Mouse (Mus musculus) hindbrain, embryonic 15.5 days (tissue): ENCODE results near the gene Cog1. TPM values are rescaled to one million over a fixed set of nuclear protein-coding genes. Genes with fewer than 3 reads are reported as not detected.

Experiments
- ATAC-seq: fragments of 200-750 bp; cut with Nextera tagmentation; 2 replicates; pipeline ENCODE4 v1.8.0; 2017; ENCODE audit warnings: low read depth, moderate number of reproducible peaks, moderate TSS enrichment; ENCODE audit not compliant: low FRiP score
- H3K27ac ChIP-seq: fragments of 300-500 bp; sonication (generic); replicated peaks from 2 replicates; pipeline ENCODE4 v1.5.1; 2015; ENCODE audit warnings: mild to moderate bottlenecking, inconsistent platforms
- H3K27me3 ChIP-seq: fragments of 300-500 bp; sonication (generic); 2 replicates; pipeline ENCODE4 v1.6.1; 2015; ENCODE audit warnings: control low read depth, inconsistent platforms
- H3K36me3 ChIP-seq: fragments of 300-500 bp; sonication (generic); 2 replicates; pipeline ENCODE4 v1.6.1; 2015; ENCODE audit warnings: control low read depth, inconsistent platforms
- H3K4me1 ChIP-seq: fragments of 300-500 bp; sonication (generic); replicated peaks from 2 replicates; pipeline ENCODE4 v1.6.1; 2015; ENCODE audit warnings: control low read depth, inconsistent platforms
- H3K4me2 ChIP-seq: fragments of 300-500 bp; sonication (generic); 2 replicates; pipeline ENCODE4 v1.6.1; 2015; ENCODE audit warnings: moderate library complexity, mild to moderate bottlenecking, inconsistent platforms
- H3K4me3 ChIP-seq: fragments of 300-500 bp; sonication (generic); 2 replicates; pipeline ENCODE4 v1.5.1; 2015; ENCODE audit warnings: mild to moderate bottlenecking, inconsistent platforms
- H3K9ac ChIP-seq: fragments of 300-500 bp; sonication (generic); 2 replicates; pipeline ENCODE4 v1.6.1; 2015; ENCODE audit warnings: inconsistent platforms
- H3K9me3 ChIP-seq: fragments of 300-500 bp; sonication (generic); 2 replicates; pipeline ENCODE4 v1.6.1; 2016; ENCODE audit warnings: control low read depth, inconsistent platforms
- WGBS: fragments of 180-500 bp; shearing (Covaris S2); methylation state at CpG from one replicate; pipeline ENCODE4 v1.1.7; 2015; 5-methylcytosine and 5-hydroxymethylcytosine counted together
- polyA plus RNA-seq: library from polyadenylated mRNA; unstranded; fragments of >200 nt; fragmentation: Nextera tagmentation; extraction: Ambion mirVana; gene quantifications from 2 replicates; pipeline ENCODE4 v1.2.1, GENCODE M21; 2015

Cog1 gene
- polyA plus RNA-seq, 1 experiment from 2014 or later = 42.6 TPM

GRCm38 (mm10) chr11:113687031-113687430 is 38.1 kb downstream of the Cog1 start:
- Histone ChIP-seq H3K4me3 (no peak overlapping the region), H3K27ac (no peak overlapping the region), H3K9ac (0 out of 2 replicates have a peak overlapping the region, but pooled peaks have one; percentile 13), H3K9me3 (no peaks in the 10 kb centered on the region), H3K36me3 (peaks cover 23% of the 10 kb centered on the region), H3K4me2 (no peak overlapping the region), H3K4me1 (peaks cover 35% of the 10 kb centered on the region), H3K27me3 (no peaks in the 10 kb centered on the region)
- no peak for ATAC-seq
- 25% methylated on average over 2 of the region's 2 CpGs for WGBS

DNA sequence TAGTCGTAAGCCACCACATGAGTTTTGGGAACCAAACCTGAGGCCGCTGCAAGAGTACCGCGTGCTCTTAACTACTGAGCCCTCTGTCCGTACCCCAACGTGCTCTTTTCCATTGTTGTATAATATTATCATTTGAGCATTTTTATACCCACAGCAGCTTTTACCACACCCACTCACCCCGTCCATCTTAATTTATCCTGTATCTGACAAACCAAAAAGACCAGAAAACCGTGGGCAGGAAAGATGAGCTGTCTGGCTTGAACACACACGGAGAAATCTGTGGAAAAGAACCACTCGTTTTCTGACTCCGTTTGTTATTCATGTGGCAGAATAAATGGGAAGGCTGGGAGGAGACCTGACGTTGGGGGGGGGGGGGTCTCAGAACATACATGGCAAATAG is 41.5 kb downstream of the Cog1 start:
- H3K27me3 ChIP-seq = no peaks in the 10 kb centered on the region
- no peak for ATAC-seq
- H3K9me3 ChIP-seq = no peaks in the 10 kb centered on the region
- no peak overlapping the region for H3K4me3 ChIP-seq
- no peak overlapping the region for H3K27ac ChIP-seq
- no peak overlapping the region for H3K9ac ChIP-seq
- peaks cover 16% of the 10 kb centered on the region for H3K4me1 ChIP-seq
- 91% methylated on average over 12 of the region's 12 CpGs for WGBS
- H3K4me2 ChIP-seq = no peak overlapping the region
- peaks cover 50% of the 10 kb centered on the region for H3K36me3 ChIP-seq

DNA sequence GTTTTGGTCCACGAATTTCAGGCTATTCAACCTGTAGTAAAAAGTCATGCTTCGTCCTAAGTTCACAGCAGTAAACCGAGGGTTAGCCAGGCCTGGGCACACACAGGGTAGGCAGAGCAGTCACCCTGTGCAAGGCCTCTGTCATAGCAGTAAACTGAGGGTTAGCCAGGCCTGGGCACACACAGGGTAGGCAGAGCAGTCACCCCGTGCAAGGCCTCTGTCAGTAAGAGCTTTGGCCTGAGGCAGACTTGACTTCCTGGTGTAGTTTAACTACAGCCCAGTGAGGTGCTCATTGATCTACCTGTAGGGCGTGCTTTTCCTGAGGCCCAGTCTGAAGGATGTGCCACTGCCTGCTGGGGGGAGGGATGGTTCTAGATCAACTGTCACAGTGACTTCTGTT is 42.3 kb downstream of the Cog1 start:
- no peaks in the 10 kb centered on the region for H3K27me3 ChIP-seq
- ATAC-seq = no peak
- peaks cover 55% of the 10 kb centered on the region for H3K36me3 ChIP-seq
- H3K4me3 ChIP-seq = no peak overlapping the region
- H3K4me1 ChIP-seq = peaks cover 9% of the 10 kb centered on the region
- H3K27ac ChIP-seq = no peak overlapping the region
- no peaks in the 10 kb centered on the region for H3K9me3 ChIP-seq
- 94% methylated on average over 5 of the region's 5 CpGs for WGBS
- no peak overlapping the region for H3K9ac ChIP-seq
- H3K4me2 ChIP-seq = no peak overlapping the region

DNA sequence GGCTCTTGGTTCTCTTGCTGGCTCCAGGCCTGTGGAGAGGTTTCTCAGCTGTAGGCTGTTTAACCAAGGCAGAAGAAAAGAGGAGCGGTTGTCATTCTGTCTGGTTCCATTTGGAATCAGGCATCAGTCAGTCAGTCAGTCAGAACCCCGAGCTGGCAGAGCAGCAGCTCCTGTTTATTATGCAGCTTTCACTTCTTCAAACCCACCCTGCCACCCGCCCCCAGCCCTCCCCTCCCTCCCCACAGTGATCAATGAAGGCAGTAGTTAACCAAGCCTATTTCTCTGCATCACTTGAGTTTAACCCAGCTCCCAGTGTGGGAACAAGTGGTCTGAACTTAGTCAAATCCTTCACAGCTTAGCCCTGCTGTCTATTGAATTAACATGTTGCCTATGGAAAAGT is 42.9 kb downstream of the Cog1 start:
- Histone ChIP-seq H3K4me1 (peaks cover 3% of the 10 kb centered on the region), H3K27ac (no peak overlapping the region), H3K9me3 (no peaks in the 10 kb centered on the region), H3K27me3 (no peaks in the 10 kb centered on the region), H3K36me3 (peaks cover 55% of the 10 kb centered on the region), H3K4me2 (no peak overlapping the region), H3K4me3 (no peak overlapping the region), H3K9ac (no peak overlapping the region)
- WGBS = 69% methylated on average over 3 of the region's 3 CpGs
- no peak for ATAC-seq

- 80% methylated on average over 5 of the region's 5 CpGs for WGBS
- Histone ChIP-seq H3K27ac (no peak overlapping the region), H3K4me3 (no peak overlapping the region), H3K27me3 (no peaks in the 10 kb centered on the region), H3K9ac (no peak overlapping the region), H3K4me2 (no peak overlapping the region), H3K4me1 (no peaks in the 10 kb centered on the region), H3K36me3 (peaks cover 32% of the 10 kb centered on the region), H3K9me3 (no peaks in the 10 kb centered on the region)
- no peak for ATAC-seq
Observed at GRCm38 (mm10) chr11:113697571-113697970, 48.6 kb downstream of the Cog1 start.

- no peak overlapping the region for H3K27ac ChIP-seq
- no peak overlapping the region for H3K9ac ChIP-seq
- H3K4me1 ChIP-seq = no peaks in the 10 kb centered on the region
- H3K4me3 ChIP-seq = no peak overlapping the region
- ATAC-seq = no peak
- no peaks in the 10 kb centered on the region for H3K27me3 ChIP-seq
- 79% methylated on average over 12 of the region's 12 CpGs for WGBS
- no peak overlapping the region for H3K4me2 ChIP-seq
- H3K9me3 ChIP-seq = no peaks in the 10 kb centered on the region
- peaks cover 27% of the 10 kb centered on the region for H3K36me3 ChIP-seq
Observed at GRCm38 (mm10) chr11:113698013-113698545, 49.1 kb downstream of the Cog1 start.

- no peak for ATAC-seq
- H3K4me1 ChIP-seq = no peaks in the 10 kb centered on the region
- H3K27me3 ChIP-seq = no peaks in the 10 kb centered on the region
- H3K27ac ChIP-seq = no peak overlapping the region
- no peak overlapping the region for H3K4me3 ChIP-seq
- no peak overlapping the region for H3K9ac ChIP-seq
- no peaks in the 10 kb centered on the region for H3K9me3 ChIP-seq
- WGBS = 89% methylated on average over 7 of the region's 7 CpGs
- no peak overlapping the region for H3K4me2 ChIP-seq
- H3K36me3 ChIP-seq = peaks cover 13% of the 10 kb centered on the region
Observed at GRCm38 (mm10) chr11:113699643-113700042, 50.7 kb downstream of the Cog1 start.

DNA sequence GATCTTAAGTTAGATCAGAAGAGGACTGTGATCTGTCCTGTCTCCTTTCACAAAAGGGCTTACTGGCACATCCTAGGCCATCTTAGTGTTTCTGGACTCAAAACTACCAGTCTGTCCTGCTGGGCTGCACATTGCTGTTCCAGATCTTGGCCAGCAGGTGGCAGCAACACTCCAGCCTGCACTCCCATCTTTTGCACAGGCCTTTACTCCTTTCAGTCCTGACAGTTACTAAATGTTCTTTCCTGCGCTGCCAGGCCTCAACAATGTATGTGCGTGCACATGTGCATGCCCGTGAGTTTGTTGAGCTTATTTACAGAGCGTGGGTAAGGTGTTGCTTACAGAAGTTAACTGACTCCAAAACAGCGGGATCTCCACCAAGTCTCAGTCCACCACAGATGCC is 54.8 kb downstream of the Cog1 start:
- Histone ChIP-seq H3K9ac (no peak overlapping the region), H3K27me3 (no peaks in the 10 kb centered on the region), H3K4me1 (no peaks in the 10 kb centered on the region), H3K9me3 (no peaks in the 10 kb centered on the region), H3K27ac (no peak overlapping the region), H3K4me3 (no peak overlapping the region), H3K36me3 (no peaks in the 10 kb centered on the region), H3K4me2 (no peak overlapping the region)
- 32% methylated on average over 5 of the region's 5 CpGs for WGBS
- ATAC-seq = peak; percentile 76

- 90% methylated on average over 15 of the region's 15 CpGs for WGBS
- H3K4me2 ChIP-seq = no peak overlapping the region
- no peak overlapping the region for H3K4me3 ChIP-seq
- no peaks in the 10 kb centered on the region for H3K9me3 ChIP-seq
- H3K27me3 ChIP-seq = no peaks in the 10 kb centered on the region
- H3K4me1 ChIP-seq = peaks cover 19% of the 10 kb centered on the region
- no peak for ATAC-seq
- H3K9ac ChIP-seq = no peak overlapping the region
- H3K27ac ChIP-seq = no peak overlapping the region
- no peaks in the 10 kb centered on the region for H3K36me3 ChIP-seq
Observed at GRCm38 (mm10) chr11:113705966-113706652, 57.1 kb downstream of the Cog1 start.

DNA sequence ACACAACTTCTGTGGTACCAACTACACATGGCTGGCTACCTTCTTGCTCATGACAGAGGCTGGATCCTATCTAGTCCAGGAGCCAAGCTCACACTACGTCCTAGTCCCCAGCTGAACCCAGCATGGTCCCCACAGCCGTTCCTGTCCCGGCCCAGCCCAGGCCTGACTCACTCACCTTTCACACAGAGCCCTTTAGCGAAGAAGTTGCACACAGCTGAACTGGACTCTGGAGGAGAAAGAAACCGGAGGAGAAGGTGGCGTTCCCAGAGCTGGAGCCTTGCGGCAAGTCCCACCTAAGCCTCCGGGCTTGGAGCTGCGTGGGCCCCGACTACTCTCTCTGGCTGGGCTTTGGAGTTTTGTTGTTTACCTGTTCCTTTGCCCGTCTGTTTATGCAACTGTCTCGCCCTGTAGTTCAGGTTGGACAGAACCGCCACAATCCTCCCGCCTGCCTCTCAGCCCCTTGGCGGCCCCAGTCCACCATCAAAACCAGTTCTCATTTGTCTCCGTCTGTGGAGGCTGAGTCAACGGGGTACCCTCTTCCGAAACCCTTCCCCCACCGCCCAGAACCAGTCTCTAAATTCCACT is 59.8 kb downstream of the Cog1 start:
- no peak overlapping the region for H3K4me2 ChIP-seq
- no peak overlapping the region for H3K9ac ChIP-seq
- no peak overlapping the region for H3K27ac ChIP-seq
- no peak overlapping the region for H3K4me3 ChIP-seq
- no peaks in the 10 kb centered on the region for H3K9me3 ChIP-seq
- H3K27me3 ChIP-seq = no peaks in the 10 kb centered on the region
- no peaks in the 10 kb centered on the region for H3K36me3 ChIP-seq
- H3K4me1 ChIP-seq = peaks cover 19% of the 10 kb centered on the region
- ATAC-seq = no peak
- 62% methylated on average over 19 of the region's 19 CpGs for WGBS

GRCm38 (mm10) chr11:113709272-113709671 is 60.3 kb downstream of the Cog1 start:
- no peaks in the 10 kb centered on the region for H3K27me3 ChIP-seq
- no peak overlapping the region for H3K4me3 ChIP-seq
- ATAC-seq = 0 out of 2 replicates have a peak, but pooled peaks have one; percentile 7
- WGBS = 13% methylated on average over 15 of the region's 15 CpGs
- H3K4me2 ChIP-seq = no peak overlapping the region
- no peaks in the 10 kb centered on the region for H3K36me3 ChIP-seq
- peaks cover 19% of the 10 kb centered on the region for H3K4me1 ChIP-seq
- H3K9ac ChIP-seq = no peak overlapping the region
- H3K9me3 ChIP-seq = no peaks in the 10 kb centered on the region
- H3K27ac ChIP-seq = no peak overlapping the region

DNA sequence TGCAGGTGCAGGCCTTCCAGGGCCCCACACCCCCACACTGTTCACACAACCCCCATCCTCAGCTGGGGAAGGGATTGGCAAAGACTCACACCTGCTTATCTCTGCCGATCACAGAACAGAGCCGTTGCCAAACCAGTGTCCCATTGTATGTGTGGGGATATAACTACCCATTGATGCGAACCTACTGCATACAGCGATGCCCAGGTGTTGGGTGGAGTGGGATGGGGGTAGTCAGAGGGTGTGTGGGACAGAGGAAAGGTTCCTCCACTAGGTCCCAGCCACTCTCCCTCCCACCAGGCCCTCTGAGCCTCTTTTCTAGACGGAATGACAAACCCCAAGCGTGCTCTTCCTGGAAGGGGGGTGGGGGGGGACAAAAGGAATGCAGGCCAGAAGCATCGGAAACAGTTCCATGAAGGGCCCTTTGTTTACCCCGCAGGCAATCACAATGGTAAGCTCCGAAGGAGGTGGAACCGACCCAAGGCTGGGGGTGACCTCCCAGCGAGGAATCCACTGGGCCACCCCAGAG is 60.8 kb downstream of the Cog1 start, which contains the start of gene Cpsf4l:
Gene Cpsf4l (minus strand): TSS at position 287 of the 526 bp plus-strand sequence.
- no peak within 1 kb of the TSS for H3K9ac ChIP-seq
- H3K27me3 ChIP-seq = no peaks in the 10 kb centered on the region
- no peak within 1 kb of the TSS; the same call in 1 of the 2 replicates for H3K4me2 ChIP-seq
- H3K9me3 ChIP-seq = no peaks in the 10 kb centered on the region
- peak within 1 kb of the TSS; percentile 2 for H3K27ac ChIP-seq
- peaks cover 19% of the 10 kb centered on the region for H3K4me1 ChIP-seq
- peak; percentile 40; the same call in 1 of the 2 replicates for ATAC-seq
- 6% methylated on average over 11 of the region's 11 CpGs for WGBS
- H3K36me3 ChIP-seq = no peaks in the 10 kb centered on the region
- no peak within 1 kb of the TSS for H3K4me3 ChIP-seq
